Mouse (Mus musculus) kidney, embryonic 14.5 days (tissue): ENCODE data around the gene Ndufaf2. TPM values are rescaled to one million over a fixed set of nuclear protein-coding genes. Genes with fewer than 3 reads are reported as not detected.

Experiments
- ATAC-seq: fragments of 200-750 bp; cut with Nextera tagmentation; 2 replicates; pipeline ENCODE4 v1.8.0; 2017; ENCODE audit warnings: moderate number of reproducible peaks, mild to moderate bottlenecking, moderate TSS enrichment, moderate library complexity; ENCODE audit not compliant: low FRiP score, low TSS enrichment
- H3K27ac ChIP-seq: fragments of 300-500 bp; sonication (generic); 2 replicates; pipeline ENCODE4 v1.5.1; 2014; ENCODE audit warnings: low read depth, mild to moderate bottlenecking, low read length, moderate library complexity, mixed read lengths
- H3K27me3 ChIP-seq: fragments of 300-500 bp; sonication (generic); 2 replicates; pipeline ENCODE4 v1.6.1; 2014; ENCODE audit warnings: mild to moderate bottlenecking, low read length; ENCODE audit not compliant: control insufficient read depth, insufficient read depth
- H3K36me3 ChIP-seq: fragments of 300-500 bp; sonication (generic); 2 replicates; pipeline ENCODE4 v1.6.1; 2014; ENCODE audit warnings: low read length, mixed read lengths; ENCODE audit not compliant: control insufficient read depth, insufficient read depth
- H3K4me1 ChIP-seq: fragments of 300-500 bp; sonication (generic); 2 replicates; pipeline ENCODE4 v1.6.1; 2014; ENCODE audit warnings: low read length, mixed read lengths; ENCODE audit not compliant: control insufficient read depth, insufficient read depth
- H3K4me2 ChIP-seq: fragments of 300-500 bp; sonication (generic); replicated peaks from 2 replicates; pipeline ENCODE4 v1.6.1; 2014; ENCODE audit warnings: low read depth, mild to moderate bottlenecking, low read length
- H3K4me3 ChIP-seq: fragments of 300-500 bp; sonication (generic); 2 replicates; pipeline ENCODE4 v1.5.1; 2014; ENCODE audit warnings: mild to moderate bottlenecking, low read length
- H3K9ac ChIP-seq: fragments of 300-500 bp; sonication (generic); 2 replicates; pipeline ENCODE4 v1.6.1; 2014; ENCODE audit warnings: low read depth, mild to moderate bottlenecking, low read length, moderate library complexity
- H3K9me3 ChIP-seq: fragments of 300-500 bp; sonication (generic); 2 replicates; pipeline ENCODE4 v1.6.1; 2016; ENCODE audit warnings: low read length; ENCODE audit not compliant: control insufficient read depth
- WGBS: fragments of 180-500 bp; shearing (Covaris S2); extraction: QIAGEN DNeasy Blood & Tissue Kit; methylation state at CpG from one replicate; pipeline ENCODE4 v1.1.7; 2014; 5-methylcytosine and 5-hydroxymethylcytosine counted together
- polyA plus RNA-seq: library from polyadenylated mRNA; unstranded; fragments of >200 nt; fragmentation: Nextera tagmentation; extraction: Ambion mirVana; gene quantifications from 2 replicates; pipeline ENCODE4 v1.2.1, GENCODE M21; 2014

Gene Ndufaf2
- polyA plus RNA-seq, 1 experiment from 2014 or later, result 80.4 TPM

- H3K4me1 ChIP-seq, result no peaks in the 10 kb centered on the region
- H3K36me3 ChIP-seq, result no peaks in the 10 kb centered on the region
- no peak overlapping the region for H3K4me3 ChIP-seq
- no peak overlapping the region for H3K9ac ChIP-seq
- WGBS, result 59% methylated on average over 6 of the region's 6 CpGs
- H3K27me3 ChIP-seq, result no peaks in the 10 kb centered on the region
- no peak overlapping the region for H3K4me2 ChIP-seq
- H3K27ac ChIP-seq, result 0 out of 2 replicates have a peak overlapping the region, but pooled peaks have one; percentile 51
- ATAC-seq, result peak; percentile 78
- H3K9me3 ChIP-seq, result peaks cover under 1% of the 10 kb centered on the region; the same call in 1 of the 2 replicates
Observed at GRCm38 (mm10) chr13:108013839-108014238, 144.6 kb downstream of the Ndufaf2 start.

DNA sequence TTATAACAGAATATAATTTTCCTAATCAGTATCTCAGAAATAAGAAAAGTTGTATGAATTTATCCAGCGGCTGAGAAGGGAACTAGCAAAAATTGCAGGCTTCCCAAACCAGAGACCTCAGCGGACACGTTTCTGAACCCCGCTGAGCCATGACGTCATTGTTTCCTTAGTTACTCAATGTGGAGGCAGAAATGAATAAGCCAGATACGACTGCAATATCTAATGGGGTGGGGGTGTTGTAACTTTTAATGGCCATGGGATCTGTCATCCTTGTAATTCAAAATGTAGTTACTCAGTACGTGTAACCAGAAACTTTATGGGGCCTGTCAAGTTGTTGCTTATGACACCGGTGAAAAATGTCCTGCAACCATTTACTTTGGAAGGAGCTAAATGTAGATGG lies 145.3 kb downstream of the Ndufaf2 start:
- no peak for ATAC-seq
- Histone ChIP-seq H3K9me3 (peaks cover 5% of the 10 kb centered on the region; the same call in 1 of the 2 replicates), H3K9ac (no peak overlapping the region), H3K4me3 (no peak overlapping the region), H3K27ac (no peak overlapping the region), H3K27me3 (no peaks in the 10 kb centered on the region), H3K36me3 (no peaks in the 10 kb centered on the region), H3K4me2 (no peak overlapping the region), H3K4me1 (no peaks in the 10 kb centered on the region)
- 61% methylated on average over 8 of the region's 8 CpGs for WGBS

DNA sequence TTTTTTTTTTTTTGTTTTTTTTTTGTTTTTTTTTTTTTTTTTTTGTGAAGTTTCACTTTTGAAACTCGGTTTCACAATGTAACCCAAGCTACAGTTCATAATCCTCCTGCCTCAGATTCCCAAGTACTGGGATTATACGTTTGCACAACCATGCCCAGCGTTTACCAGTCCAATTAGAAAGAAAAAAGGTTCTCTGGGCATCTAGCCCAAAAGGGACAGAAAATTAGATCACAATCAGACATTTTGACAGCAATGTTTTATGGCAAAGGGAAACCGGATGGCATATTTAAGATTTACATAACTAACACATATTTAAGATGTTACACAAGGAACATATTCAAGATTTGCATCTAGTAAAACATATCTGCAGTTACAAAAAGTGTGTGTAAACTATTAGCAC lies 150.6 kb downstream of the Ndufaf2 start:
- Histone ChIP-seq H3K4me1 (no peaks in the 10 kb centered on the region), H3K4me2 (no peak overlapping the region), H3K9me3 (peaks cover 5% of the 10 kb centered on the region; the same call in 1 of the 2 replicates), H3K9ac (no peak overlapping the region), H3K4me3 (no peak overlapping the region), H3K27ac (no peak overlapping the region), H3K36me3 (no peaks in the 10 kb centered on the region), H3K27me3 (no peaks in the 10 kb centered on the region)
- WGBS, result 79% methylated on average over 4 of the region's 4 CpGs
- ATAC-seq, result no peak

- H3K9ac ChIP-seq, result no peak overlapping the region
- no peak overlapping the region for H3K4me3 ChIP-seq
- H3K4me1 ChIP-seq, result 0 out of 2 replicates have a peak, but pooled peaks cover 3% of the 10 kb centered on the region
- 95% methylated on average over 3 of the region's 3 CpGs for WGBS
- no peaks in the 10 kb centered on the region for H3K36me3 ChIP-seq
- H3K27ac ChIP-seq, result no peak overlapping the region
- H3K4me2 ChIP-seq, result no peak overlapping the region
- H3K9me3 ChIP-seq, result no peaks in the 10 kb centered on the region
- no peaks in the 10 kb centered on the region for H3K27me3 ChIP-seq
- ATAC-seq, result no peak
Observed at GRCm38 (mm10) chr13:107996301-107996700, 162.1 kb downstream of the Ndufaf2 start.

GRCm38 (mm10) chr13:107995211-107995610 lies 163.2 kb downstream of the Ndufaf2 start:
- ATAC-seq, result no peak
- Histone ChIP-seq H3K4me3 (no peak overlapping the region), H3K36me3 (no peaks in the 10 kb centered on the region), H3K27me3 (no peaks in the 10 kb centered on the region), H3K9me3 (no peaks in the 10 kb centered on the region), H3K4me1 (0 out of 2 replicates have a peak, but pooled peaks cover 3% of the 10 kb centered on the region), H3K9ac (no peak overlapping the region), H3K27ac (no peak overlapping the region), H3K4me2 (no peak overlapping the region)
- 58% methylated on average over 7 of the region's 7 CpGs for WGBS

- 0 out of 2 replicates have a peak, but pooled peaks cover 3% of the 10 kb centered on the region for H3K4me1 ChIP-seq
- H3K4me3 ChIP-seq, result no peak overlapping the region
- ATAC-seq, result peak; percentile 35; the same call in 1 of the 2 replicates
- H3K9ac ChIP-seq, result no peak overlapping the region
- no peaks in the 10 kb centered on the region for H3K36me3 ChIP-seq
- H3K9me3 ChIP-seq, result no peaks in the 10 kb centered on the region
- no peak overlapping the region for H3K4me2 ChIP-seq
- 65% methylated on average over 1 of the region's 1 CpGs for WGBS
- no peaks in the 10 kb centered on the region for H3K27me3 ChIP-seq
- H3K27ac ChIP-seq, result no peak overlapping the region
Observed at GRCm38 (mm10) chr13:107992573-107992972, 165.8 kb downstream of the Ndufaf2 start.

GRCm38 (mm10) chr13:107984641-107985040 lies 173.8 kb downstream of the Ndufaf2 start:
- Histone ChIP-seq H3K27me3 (no peaks in the 10 kb centered on the region), H3K27ac (no peak overlapping the region), H3K4me2 (no peak overlapping the region), H3K36me3 (no peaks in the 10 kb centered on the region), H3K9me3 (no peaks in the 10 kb centered on the region), H3K9ac (no peak overlapping the region), H3K4me3 (no peak overlapping the region), H3K4me1 (no peaks in the 10 kb centered on the region)
- ATAC-seq, result no peak
- WGBS, result 65% methylated on average over 5 of the region's 5 CpGs

- no peak overlapping the region for H3K9ac ChIP-seq
- H3K4me3 ChIP-seq, result no peak overlapping the region
- no peaks in the 10 kb centered on the region for H3K9me3 ChIP-seq
- no peak for ATAC-seq
- no peak overlapping the region for H3K27ac ChIP-seq
- H3K4me2 ChIP-seq, result no peak overlapping the region
- WGBS, result 81% methylated on average over 5 of the region's 5 CpGs
- no peaks in the 10 kb centered on the region for H3K4me1 ChIP-seq
- no peaks in the 10 kb centered on the region for H3K27me3 ChIP-seq
- H3K36me3 ChIP-seq, result no peaks in the 10 kb centered on the region
Observed at GRCm38 (mm10) chr13:107984186-107984585, 174.2 kb downstream of the Ndufaf2 start.

DNA sequence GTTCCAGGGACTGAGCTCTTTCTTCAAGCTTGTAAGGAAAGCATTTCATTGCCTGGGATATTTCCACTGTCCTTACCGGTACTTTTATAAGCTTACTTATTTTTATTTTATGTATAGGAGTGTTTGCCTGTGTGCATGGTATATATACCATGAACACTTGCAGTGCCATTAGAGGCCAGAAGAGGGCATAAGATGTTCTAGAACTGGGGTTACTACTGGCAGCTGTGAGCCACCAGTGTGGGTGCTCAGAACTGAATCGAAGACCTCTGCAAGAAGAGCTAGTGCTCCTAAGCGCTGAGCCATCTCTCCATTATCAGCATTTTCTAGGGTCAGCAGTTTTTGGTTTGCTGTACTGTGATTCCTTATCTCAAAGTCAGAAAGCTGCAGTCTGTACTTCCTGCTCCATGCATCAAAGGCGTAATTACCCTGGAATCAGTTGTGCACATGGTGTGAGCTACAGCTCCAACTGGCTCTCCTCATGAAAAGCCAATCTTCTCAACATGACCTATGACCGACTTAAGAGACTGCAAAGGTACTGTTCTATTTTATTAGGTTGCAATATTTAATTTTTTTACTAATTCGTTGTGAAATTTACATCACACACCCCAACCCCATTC lies 175.1 kb downstream of the Ndufaf2 start:
- no peaks in the 10 kb centered on the region for H3K9me3 ChIP-seq
- no peak overlapping the region for H3K9ac ChIP-seq
- 94% methylated on average over 6 of the region's 6 CpGs for whole genome bisulfite sequencing
- H3K36me3 ChIP-seq, result no peaks in the 10 kb centered on the region
- no peaks in the 10 kb centered on the region for H3K27me3 ChIP-seq
- H3K4me3 ChIP-seq, result no peak overlapping the region
- H3K4me2 ChIP-seq, result no peak overlapping the region
- no peak overlapping the region for H3K27ac ChIP-seq
- no peak for ATAC-seq
- no peaks in the 10 kb centered on the region for H3K4me1 ChIP-seq
